Mouse (Mus musculus): Measurements from ENCODE around the gene Rps23. TPM values are rescaled to one million over a fixed set of nuclear protein-coding genes. Genes with fewer than 3 reads are reported as not detected.
A peak's percentile ranks its signal among the peaks of the same experiment; 100 is the strongest.

Rps23 gene
- polyA plus RNA-seq (2016; fragmentation: Nextera tagmentation; extraction: Ambion mirVana): 232 and 260 TPM in 2 replicates

GRCm38 (mm10) chr13:90922751-90923612 is at the start of gene Rps23:
Rps23 (plus strand) TSS chr13:90922958.
- no peaks in the 10 kb centered on the region for H3K9me3 ChIP-seq
- peak within 1 kb of the TSS; percentile 93 for H3K9ac ChIP-seq
- 0 out of 2 replicates have a peak, but pooled peaks cover 4% of the 10 kb centered on the region for H3K4me1 ChIP-seq
- H3K27me3 ChIP-seq: no peaks in the 10 kb centered on the region
- H3K36me3 ChIP-seq: peaks cover 32% of the 10 kb centered on the region
- peak; percentile 95 for ATAC-seq (ENCODE audit: insufficient number of reproducible peaks, insufficient read depth, low FRiP score, low TSS enrichment)
- peak within 1 kb of the TSS; percentile 64 for H3K4me2 ChIP-seq (replicated peaks)
- H3K4me3 ChIP-seq: peak within 1 kb of the TSS; percentile 84
- peak within 1 kb of the TSS; percentile 84 for H3K27ac ChIP-seq
- under 1% methylated on average over 57 of the region's 57 CpGs for WGBS

GRCm38 (mm10) chr13:90881727-90882429 is 40.9 kb upstream of the Rps23 start:
- H3K27me3 ChIP-seq: no peaks in the 10 kb centered on the region
- ATAC-seq (ENCODE audit: insufficient number of reproducible peaks, insufficient read depth, low FRiP score, low TSS enrichment): no peak
- WGBS: 74% methylated on average over 1 of the region's 1 CpGs
- H3K4me2 ChIP-seq (replicated peaks): no peak overlapping the region
- no peak overlapping the region for H3K27ac ChIP-seq
- H3K4me1 ChIP-seq: peaks cover 9% of the 10 kb centered on the region; the same call in 1 of the 2 replicates
- H3K4me3 ChIP-seq: no peak overlapping the region
- H3K9me3 ChIP-seq: no peaks in the 10 kb centered on the region
- H3K36me3 ChIP-seq: no peaks in the 10 kb centered on the region
- no peak overlapping the region for H3K9ac ChIP-seq

- Histone ChIP-seq H3K9ac (no peak overlapping the region), H3K36me3 (no peaks in the 10 kb centered on the region), H3K4me3 (peak overlapping the region; percentile 34), H3K4me2 (replicated peaks) (peak overlapping the region; percentile 59), H3K27me3 (no peaks in the 10 kb centered on the region), H3K9me3 (no peaks in the 10 kb centered on the region), H3K4me1 (peaks cover 9% of the 10 kb centered on the region; the same call in 1 of the 2 replicates), H3K27ac (no peak overlapping the region)
- 39% methylated on average over 13 of the region's 13 CpGs for WGBS
- ATAC-seq (ENCODE audit: insufficient number of reproducible peaks, insufficient read depth, low FRiP score, low TSS enrichment): no peak
These were observed 36.8 kb upstream of the Rps23 start for GRCm38 (mm10) chr13:90885856-90886532.

GRCm38 (mm10) chr13:90886568-90886983 is 36.2 kb upstream of the Rps23 start:
- no peaks in the 10 kb centered on the region for H3K27me3 ChIP-seq
- WGBS: under 1% methylated on average over 18 of the region's 18 CpGs
- peak overlapping the region; percentile 59 for H3K4me2 ChIP-seq (replicated peaks)
- H3K27ac ChIP-seq: no peak overlapping the region
- H3K9me3 ChIP-seq: no peaks in the 10 kb centered on the region
- peaks cover 9% of the 10 kb centered on the region; the same call in 1 of the 2 replicates for H3K4me1 ChIP-seq
- peak; percentile 38; the same call in 1 of the 2 replicates for ATAC-seq (ENCODE audit: insufficient number of reproducible peaks, insufficient read depth, low FRiP score, low TSS enrichment)
- H3K4me3 ChIP-seq: peak overlapping the region; percentile 34
- no peak overlapping the region for H3K9ac ChIP-seq
- no peaks in the 10 kb centered on the region for H3K36me3 ChIP-seq

- Histone ChIP-seq H3K4me1 (peaks cover 8% of the 10 kb centered on the region; the same call in 1 of the 2 replicates), H3K27ac (no peak overlapping the region), H3K9me3 (no peaks in the 10 kb centered on the region), H3K4me3 (no peak overlapping the region), H3K36me3 (no peaks in the 10 kb centered on the region), H3K9ac (no peak overlapping the region), H3K4me2 (replicated peaks) (no peak overlapping the region), H3K27me3 (no peaks in the 10 kb centered on the region)
- ATAC-seq (ENCODE audit: insufficient number of reproducible peaks, insufficient read depth, low FRiP score, low TSS enrichment): no peak
- WGBS: 92% methylated on average over 5 of the region's 5 CpGs
These were observed 32.6 kb upstream of the Rps23 start for GRCm38 (mm10) chr13:90890111-90890510.

GRCm38 (mm10) chr13:90894819-90895218 is 27.9 kb upstream of the Rps23 start:
- no peaks in the 10 kb centered on the region for H3K4me1 ChIP-seq
- ATAC-seq (ENCODE audit: insufficient number of reproducible peaks, insufficient read depth, low FRiP score, low TSS enrichment): no peak
- 89% methylated on average over 4 of the region's 4 CpGs for WGBS
- H3K4me3 ChIP-seq: no peak overlapping the region
- H3K4me2 ChIP-seq (replicated peaks): no peak overlapping the region
- no peak overlapping the region for H3K27ac ChIP-seq
- no peak overlapping the region for H3K9ac ChIP-seq
- no peaks in the 10 kb centered on the region for H3K36me3 ChIP-seq
- H3K9me3 ChIP-seq: no peaks in the 10 kb centered on the region
- H3K27me3 ChIP-seq: no peaks in the 10 kb centered on the region

- Histone ChIP-seq H3K4me3 (no peak overlapping the region), H3K27ac (no peak overlapping the region), H3K4me2 (replicated peaks) (no peak overlapping the region), H3K9ac (no peak overlapping the region), H3K9me3 (no peaks in the 10 kb centered on the region), H3K27me3 (no peaks in the 10 kb centered on the region), H3K4me1 (no peaks in the 10 kb centered on the region), H3K36me3 (no peaks in the 10 kb centered on the region)
- no peak for ATAC-seq (ENCODE audit: insufficient number of reproducible peaks, insufficient read depth, low FRiP score, low TSS enrichment)
- 18% methylated on average over 2 of the region's 2 CpGs for WGBS
These were observed 26.7 kb upstream of the Rps23 start for GRCm38 (mm10) chr13:90896098-90896497.

GRCm38 (mm10) chr13:90896821-90897220 is 25.9 kb upstream of the Rps23 start:
- no peaks in the 10 kb centered on the region for H3K36me3 ChIP-seq
- no peak for ATAC-seq (ENCODE audit: insufficient number of reproducible peaks, insufficient read depth, low FRiP score, low TSS enrichment)
- no peaks in the 10 kb centered on the region for H3K9me3 ChIP-seq
- H3K27ac ChIP-seq: no peak overlapping the region
- WGBS: 87% methylated on average over 12 of the region's 12 CpGs
- H3K27me3 ChIP-seq: no peaks in the 10 kb centered on the region
- no peaks in the 10 kb centered on the region for H3K4me1 ChIP-seq
- H3K4me3 ChIP-seq: no peak overlapping the region
- no peak overlapping the region for H3K9ac ChIP-seq
- no peak overlapping the region for H3K4me2 ChIP-seq (replicated peaks)

- H3K9me3 ChIP-seq: no peaks in the 10 kb centered on the region
- no peak within 1 kb of the TSS for H3K4me3 ChIP-seq
- H3K4me2 ChIP-seq (replicated peaks): no peak within 1 kb of the TSS
- H3K27ac ChIP-seq: no peak within 1 kb of the TSS
- no peaks in the 10 kb centered on the region for H3K27me3 ChIP-seq
- 91% methylated on average over 5 of the region's 5 CpGs for WGBS
- no peaks in the 10 kb centered on the region for H3K36me3 ChIP-seq
- no peak for ATAC-seq (ENCODE audit: insufficient number of reproducible peaks, insufficient read depth, low FRiP score, low TSS enrichment)
- no peak within 1 kb of the TSS for H3K9ac ChIP-seq
- H3K4me1 ChIP-seq: no peaks in the 10 kb centered on the region
These were observed 17.6 kb upstream of the Rps23 start, which contains the start of gene Atp6ap1l for GRCm38 (mm10) chr13:90905176-90905575. Atp6ap1l (minus strand) TSS chr13:90905355.

- H3K4me1 ChIP-seq: no peaks in the 10 kb centered on the region
- no peak for ATAC-seq (ENCODE audit: insufficient number of reproducible peaks, insufficient read depth, low FRiP score, low TSS enrichment)
- 86% methylated on average over 12 of the region's 12 CpGs for WGBS
- no peak overlapping the region for H3K9ac ChIP-seq
- no peaks in the 10 kb centered on the region for H3K36me3 ChIP-seq
- no peaks in the 10 kb centered on the region for H3K27me3 ChIP-seq
- no peak overlapping the region for H3K4me3 ChIP-seq
- H3K9me3 ChIP-seq: no peaks in the 10 kb centered on the region
- no peak overlapping the region for H3K27ac ChIP-seq
- no peak overlapping the region for H3K4me2 ChIP-seq (replicated peaks)
These were observed 15.4 kb upstream of the Rps23 start for GRCm38 (mm10) chr13:90907376-90907775.

All from embryonic facial prominence, embryonic 12.5 days (tissue).